Mouse (Mus musculus) kidney, postnatal 0 days (tissue): ENCODE measurements at regions not wholly inside any gene's neighbourhood (a gene's known extent, or its start where the extent isn't known, plus 50 kb on each side); places are given as distances from the start of the nearest gene placed in this dataset.

Source experiments
- ATAC-seq: fragments of 200-750 bp; cut with Nextera tagmentation; replicated peaks from 2 replicates; pipeline ENCODE4 v1.8.0; 2017; ENCODE audit warnings: low read depth, moderate number of reproducible peaks, moderate TSS enrichment, moderate library complexity; ENCODE audit not compliant: low FRiP score
- DNase-seq: peaks from one replicate; pipeline ENCODE4 v3.0.0-alpha.2; 2016; ENCODE audit warnings: low spot score
- H3K27ac ChIP-seq: fragments of 300-500 bp; sonication (generic); 2 replicates; pipeline ENCODE4 v1.5.1; 2014; ENCODE audit warnings: mild to moderate bottlenecking
- H3K27me3 ChIP-seq: fragments of 300-500 bp; sonication (generic); 2 replicates; pipeline ENCODE4 v1.6.1; 2014; ENCODE audit warnings: low read length, mixed read lengths; ENCODE audit not compliant: insufficient read depth
- H3K36me3 ChIP-seq: fragments of 300-500 bp; sonication (generic); 2 replicates; pipeline ENCODE4 v1.6.1; 2014; ENCODE audit warnings: low read length, mixed read lengths; ENCODE audit not compliant: insufficient read depth
- H3K4me1 ChIP-seq: fragments of 300-500 bp; sonication (generic); replicated peaks from 2 replicates; pipeline ENCODE4 v1.6.1; 2014; ENCODE audit warnings: antibody characterized with exemption, low read length, mixed read lengths; ENCODE audit not compliant: insufficient read depth
- H3K4me2 ChIP-seq: fragments of 300-500 bp; sonication (generic); 2 replicates; pipeline ENCODE4 v1.6.1; 2014; ENCODE audit warnings: mild to moderate bottlenecking, low read length, moderate library complexity, mixed read lengths
- H3K4me3 ChIP-seq: fragments of 300-500 bp; sonication (generic); replicated peaks from 2 replicates; pipeline ENCODE4 v1.5.1; 2014; ENCODE audit warnings: low read depth, low read length
- H3K9ac ChIP-seq: fragments of 300-500 bp; sonication (generic); 2 replicates; pipeline ENCODE4 v1.6.1; 2014; ENCODE audit warnings: low read depth, low read length
- H3K9me3 ChIP-seq: fragments of 300-500 bp; sonication (generic); replicated peaks from 2 replicates; pipeline ENCODE4 v1.6.1; 2016; ENCODE audit warnings: low read length, inconsistent platforms, mixed read lengths
- CTCF ChIP-seq: IDR thresholded peaks from 2 replicates; pipeline ENCODE4 v1.5.1; 2016; ENCODE audit warnings: antibody characterized with exemption, low read depth, mild to moderate bottlenecking, moderate library complexity
- WGBS: fragments of 180-500 bp; shearing (Covaris S2); extraction: QIAGEN DNeasy Blood & Tissue Kit; methylation state at CpG from one replicate; pipeline ENCODE4 v1.1.7; 2014; 5-methylcytosine and 5-hydroxymethylcytosine counted together

DNA sequence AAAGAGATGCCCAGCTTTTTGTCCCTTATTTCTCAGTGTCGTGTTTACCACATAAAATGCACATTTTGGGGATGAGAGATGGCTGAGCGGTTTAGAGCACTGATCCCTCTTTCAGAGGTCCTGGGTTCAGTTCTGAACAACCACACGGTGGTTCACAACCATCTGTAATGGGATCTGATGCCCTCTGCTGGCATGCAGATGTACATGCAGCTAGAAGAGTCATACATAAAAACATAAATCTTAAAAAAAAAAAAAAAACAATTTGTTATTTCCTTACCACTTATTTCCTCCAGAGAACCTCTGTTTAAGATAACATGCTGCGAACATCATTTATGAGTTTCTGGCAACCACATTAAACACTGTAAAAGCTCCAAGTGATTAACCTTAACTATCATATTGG, 149.0 kb upstream of the Slco3a1 start:
- Histone ChIP-seq H3K4me3 (no peak overlapping the region), H3K9ac (no peak overlapping the region), H3K27ac (no peak overlapping the region), H3K27me3 (no peaks in the 10 kb centered on the region), H3K9me3 (no peaks in the 10 kb centered on the region), H3K4me2 (no peak overlapping the region), H3K4me1 (no peaks in the 10 kb centered on the region), H3K36me3 (no peaks in the 10 kb centered on the region)
- DNase-seq: no peak
- ATAC-seq: no peak
- TF ChIP-seq CTCF: peak; percentile 55
- 71% methylated on average over 4 of the region's 4 CpGs for WGBS

- DNase-seq: no peak
- H3K27me3 ChIP-seq: no peaks in the 10 kb centered on the region
- no peak overlapping the region for H3K9ac ChIP-seq
- WGBS: 78% methylated on average over 3 of the region's 3 CpGs
- H3K4me3 ChIP-seq: no peak overlapping the region
- H3K36me3 ChIP-seq: no peaks in the 10 kb centered on the region
- TF ChIP-seq CTCF: no peak
- no peak overlapping the region for H3K27ac ChIP-seq
- no peaks in the 10 kb centered on the region for H3K4me1 ChIP-seq
- no peak for ATAC-seq
- no peak overlapping the region for H3K4me2 ChIP-seq
- H3K9me3 ChIP-seq: no peaks in the 10 kb centered on the region
Measured at GRCm38 (mm10) chr7:74697794-74698354, 143.3 kb upstream of the Slco3a1 start.

DNA sequence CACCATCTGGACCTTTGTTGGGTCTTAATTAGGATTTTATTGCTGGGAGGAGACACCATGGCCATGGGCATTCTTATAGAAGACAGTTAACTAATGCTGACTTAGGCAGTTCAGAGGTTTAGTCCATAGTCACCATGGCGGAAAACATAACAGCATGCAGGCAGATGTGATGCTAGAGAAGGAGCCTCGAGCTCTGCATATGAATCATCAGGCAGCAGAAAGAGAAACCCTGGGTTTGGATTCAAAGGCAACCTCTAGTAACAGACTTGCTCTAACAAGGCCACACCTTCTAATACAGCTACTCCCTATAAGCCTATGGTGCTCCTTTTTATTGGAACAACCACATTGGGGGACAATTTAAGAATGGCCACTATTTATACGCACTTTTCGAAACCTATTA, 141.7 kb upstream of the Slco3a1 start:
- H3K4me3 ChIP-seq: no peak overlapping the region
- H3K36me3 ChIP-seq: no peaks in the 10 kb centered on the region
- no peak for ATAC-seq
- H3K27ac ChIP-seq: no peak overlapping the region
- no peaks in the 10 kb centered on the region for H3K9me3 ChIP-seq
- no peak overlapping the region for H3K4me2 ChIP-seq
- no peaks in the 10 kb centered on the region for H3K27me3 ChIP-seq
- no peak for DNase-seq
- H3K4me1 ChIP-seq: no peaks in the 10 kb centered on the region
- TF ChIP-seq CTCF: no peak
- no peak overlapping the region for H3K9ac ChIP-seq
- WGBS: 85% methylated on average over 4 of the region's 4 CpGs

DNA sequence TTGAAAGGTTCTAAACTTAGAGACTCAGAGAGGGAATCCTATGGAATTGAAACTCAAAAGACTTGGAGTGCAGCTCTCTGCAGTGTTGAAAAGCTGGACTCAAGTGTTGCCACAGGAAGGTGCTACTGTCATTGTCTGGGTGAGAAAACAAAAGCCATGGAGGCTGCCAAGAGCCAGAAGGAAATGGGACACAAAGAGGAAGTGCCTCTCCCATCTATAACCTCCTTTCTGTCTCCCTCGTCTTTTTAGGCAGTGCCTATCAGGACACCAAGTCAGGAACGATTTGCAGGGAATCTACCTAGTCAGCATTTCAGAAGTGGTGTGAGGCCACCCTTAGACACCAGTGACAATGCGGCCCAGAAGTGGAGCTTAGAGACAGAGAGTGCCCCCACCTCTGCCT, 138.5 kb upstream of the Slco3a1 start:
- H3K9me3 ChIP-seq: no peaks in the 10 kb centered on the region
- H3K27me3 ChIP-seq: no peaks in the 10 kb centered on the region
- no peak overlapping the region for H3K4me2 ChIP-seq
- ATAC-seq (no peak), DNase-seq (peak; percentile 16)
- H3K27ac ChIP-seq: no peak overlapping the region
- no peak overlapping the region for H3K9ac ChIP-seq
- no peak overlapping the region for H3K4me3 ChIP-seq
- 49% methylated on average over 3 of the region's 3 CpGs for WGBS
- TF ChIP-seq CTCF: no peak
- no peaks in the 10 kb centered on the region for H3K4me1 ChIP-seq
- no peaks in the 10 kb centered on the region for H3K36me3 ChIP-seq

DNA sequence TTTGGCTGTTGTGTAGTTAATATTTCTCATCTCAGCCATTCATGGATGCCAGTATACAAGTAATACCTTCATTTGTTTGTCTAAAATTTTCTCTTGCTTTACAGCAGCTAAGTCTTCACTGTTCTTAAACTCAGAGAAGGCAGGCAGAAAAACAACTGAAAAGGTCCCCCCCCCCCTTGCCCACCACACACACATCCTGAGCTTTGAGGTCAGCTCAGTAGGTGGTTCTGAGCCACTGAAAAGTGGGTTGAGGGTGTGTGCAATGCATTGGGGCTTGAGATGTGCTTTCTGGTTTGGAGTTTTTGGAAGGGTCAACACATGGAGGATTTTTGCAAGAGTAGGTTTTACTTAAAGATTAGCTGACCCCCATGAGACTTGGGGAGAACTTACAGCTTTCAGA, 136.1 kb upstream of the Slco3a1 start:
- H3K9ac ChIP-seq: no peak overlapping the region
- no peak for ATAC-seq
- H3K4me2 ChIP-seq: no peak overlapping the region
- no peaks in the 10 kb centered on the region for H3K4me1 ChIP-seq
- DNase-seq: no peak
- H3K4me3 ChIP-seq: no peak overlapping the region
- H3K9me3 ChIP-seq: no peaks in the 10 kb centered on the region
- H3K36me3 ChIP-seq: no peaks in the 10 kb centered on the region
- no peak for TF ChIP-seq CTCF
- no peak overlapping the region for H3K27ac ChIP-seq
- H3K27me3 ChIP-seq: no peaks in the 10 kb centered on the region

DNA sequence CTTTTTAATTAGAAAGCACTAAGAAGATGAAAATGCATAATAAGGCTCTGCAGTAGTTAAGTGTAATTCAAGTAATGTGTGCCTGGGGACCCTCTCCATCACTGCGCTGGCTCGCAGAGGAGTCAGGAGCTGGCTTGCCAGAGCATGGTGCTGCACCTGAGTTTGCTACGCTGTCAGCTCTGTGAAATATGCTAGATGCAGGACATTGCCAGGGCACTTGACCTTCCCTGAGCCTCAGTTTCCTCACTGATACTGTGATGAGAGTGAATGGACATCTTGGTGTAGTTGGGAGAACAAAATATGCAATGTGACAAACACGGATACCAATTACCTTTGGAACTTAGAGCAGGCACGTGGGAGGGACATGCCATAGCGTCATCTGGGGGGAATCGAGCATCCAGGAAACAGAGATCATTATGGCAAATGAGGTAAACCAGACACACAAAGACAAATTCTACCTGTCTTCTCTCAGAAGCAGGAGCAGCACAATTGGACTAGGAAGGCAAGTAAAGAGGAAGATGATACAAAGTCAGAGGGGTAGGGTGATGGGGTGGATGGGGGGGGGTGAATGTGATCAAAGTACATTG, 133.6 kb upstream of the Slco3a1 start:
- no peaks in the 10 kb centered on the region for H3K36me3 ChIP-seq

More for the DNA sequence above, 133.6 kb upstream of the Slco3a1 start:
- no peak for TF ChIP-seq CTCF
- H3K4me3 ChIP-seq: no peak overlapping the region
- no peak overlapping the region for H3K9ac ChIP-seq
- H3K4me1 ChIP-seq: no peaks in the 10 kb centered on the region
- no peak overlapping the region for H3K4me2 ChIP-seq
- 69% methylated on average over 7 of the region's 7 CpGs for WGBS
- DNase-seq: no peak
- no peak for ATAC-seq
- no peaks in the 10 kb centered on the region for H3K27me3 ChIP-seq
- H3K9me3 ChIP-seq: no peaks in the 10 kb centered on the region
- H3K27ac ChIP-seq: no peak overlapping the region
